7 mouse cellular contexts compared by ENCODE assay signal in genomic region chr9:44113105-44113789, GRCm38 (mm10). TPM values are rescaled to one million over a fixed set of nuclear protein-coding genes. Genes with fewer than 3 reads are reported as not detected.
A peak's percentile ranks its signal among the peaks of the same experiment; 100 is the strongest.
DNase-seq lines count a peak whose midpoint lies in the region; ATAC-seq lines count a peak whose summit lies in the region.

Gene Gm49380, minus strand, starts transcription at chr9:44113500.
Gene Rnf26, minus strand, starts transcription at chr9:44113517.

- H3K4me2 ChIP-seq in intestine, embryonic 15.5 days (replicated peaks): peak within 1 kb of the TSS; percentile 61

- peak; percentile 97 for ATAC-seq in intestine, embryonic 15.5 days

- peak within 1 kb of the TSS; percentile 72 for H3K4me3 ChIP-seq in intestine, embryonic 15.5 days (replicated peaks)
- H3K4me3 ChIP-seq in midbrain, embryonic 10.5 days: peak within 1 kb of the TSS; percentile 92

- intact Hi-C loops in gastrocnemius, postnatal 36 days (cut with DNase I): no loop called here
- intact Hi-C loops in left cerebral cortex, postnatal 25 days (cut with DNase I): no loop called here

- no peaks in the 10 kb centered on the region for H3K36me3 ChIP-seq in intestine, embryonic 15.5 days
- H3K36me3 ChIP-seq in midbrain, embryonic 10.5 days: peaks cover 22% of the 10 kb centered on the region

- peak within 1 kb of the TSS; percentile 79; the same call in 1 of the 2 replicates for H3K27ac ChIP-seq in intestine, embryonic 15.5 days
- H3K27ac ChIP-seq in midbrain, embryonic 10.5 days (replicated peaks): peak within 1 kb of the TSS; percentile 94

- peak within 1 kb of the TSS; percentile 78 for H3K9ac ChIP-seq in intestine, embryonic 15.5 days

- peak; percentile 97 for DNase-seq in adrenal gland, adult 2 months
- DNase-seq in embryo, embryonic 11.5 days (ENCODE audit: low read depth, low spot score): peak; percentile 93
- DNase-seq in gastrocnemius, postnatal 36 days: peak; percentile 87 to 95
- DNase-seq in left cerebral cortex, postnatal 25 days (ENCODE audit: low spot score in 2 of 2): peak; percentile 96 to 99
- DNase-seq in midbrain, embryonic 10.5 days (ENCODE audit: low spot score): peak; percentile 95
- peak; percentile 96 for DNase-seq in right cerebral cortex, postnatal 4 days

- H3K4me1 ChIP-seq in intestine, embryonic 15.5 days (replicated peaks): peaks cover 28% of the 10 kb centered on the region
- peaks cover 46% of the 10 kb centered on the region for H3K4me1 ChIP-seq in midbrain, embryonic 10.5 days

- no peaks in the 10 kb centered on the region for H3K9me3 ChIP-seq in intestine, embryonic 15.5 days
- no peaks in the 10 kb centered on the region for H3K9me3 ChIP-seq in midbrain, embryonic 10.5 days (replicated peaks)

- no peaks in the 10 kb centered on the region for H3K27me3 ChIP-seq in intestine, embryonic 15.5 days (replicated peaks)
- no peaks in the 10 kb centered on the region for H3K27me3 ChIP-seq in midbrain, embryonic 10.5 days (ENCODE audit: low read depth, poor library complexity, severe bottlenecking)

- WGBS in intestine, embryonic 15.5 days: under 1% methylated on average over 51 of the region's 51 CpGs
- WGBS in midbrain, embryonic 10.5 days: under 1% methylated on average over 51 of the region's 51 CpGs

RNA-seq across cellular contexts. Expression of gene Gm49380, which starts in this region (rescaled TPM):
- total RNA-seq in adrenal gland, adult 2 months (2021): under 1 TPM; 0.12 to 0.76 TPM
- polyA plus RNA-seq in adrenal gland, adult 2 months (2012; rRNA removed): 1.1 TPM in 1 of 2 replicates, not detected in the other
- 1 to 10 TPM in 1 of 2 experiments, under 1 TPM in 1; 0.57 to 1.3 TPM for total RNA-seq in gastrocnemius, postnatal 36 days (2021)
- polyA plus RNA-seq in intestine, embryonic 15.5 days (2015; fragmentation: Nextera tagmentation; extraction: Ambion mirVana): 0.10 TPM in 1 of 2 replicates, not detected in the other
- under 1 TPM; 0.14 to 0.27 TPM for total RNA-seq in left cerebral cortex, postnatal 25 days (2021)
- polyA plus RNA-seq in midbrain, embryonic 10.5 days (2016; fragmentation: Nextera tagmentation; extraction: Ambion mirVana): 0.35 and 0.63 TPM in 2 replicates

RNA-seq across cellular contexts. Expression of gene Rnf26, which starts in this region (rescaled TPM):
- total RNA-seq in adrenal gland, adult 2 months (2021): 10 to 100 TPM; 28.7 to 30.4 TPM
- polyA plus RNA-seq in adrenal gland, adult 2 months (2012; rRNA removed): 72.9 and 76.9 TPM in 2 replicates
- 1 to 10 TPM; 2.1 to 3.6 TPM for total RNA-seq in gastrocnemius, postnatal 36 days (2021)
- polyA plus RNA-seq in intestine, embryonic 15.5 days (2015; fragmentation: Nextera tagmentation; extraction: Ambion mirVana): 56.9 and 57.9 TPM in 2 replicates
- total RNA-seq in left cerebral cortex, postnatal 25 days (2021): 10 to 100 TPM; 30.6 to 31.5 TPM
- 81.3 and 81.5 TPM in 2 replicates for polyA plus RNA-seq in midbrain, embryonic 10.5 days (2016; fragmentation: Nextera tagmentation; extraction: Ambion mirVana)

Comparison
In these comparisons a context has a peak if more than half of its experiments do, and no peak if none do; other contexts are left out.
1. Peak in every context shown above with its lines: DNase-seq, ATAC-seq, H3K4me3 ChIP-seq and H3K27ac ChIP-seq.
2. RNA of gene Rnf26 (total RNA-seq): 30.6 to 31.5 TPM in left cerebral cortex, postnatal 25 days and 28.7 to 30.4 TPM in adrenal gland, adult 2 months; 2.1 to 3.6 TPM in gastrocnemius, postnatal 36 days; every median in the first group is over 4 times any median in the second.